Comparison of ENCODE assay signal across 9 mouse cellular contexts in genomic region chr10:80331636-80332524, GRCm38 (mm10). TPM values are rescaled to one million over a fixed set of nuclear protein-coding genes. Genes with fewer than 3 reads are reported as not detected.
A peak's percentile ranks its signal among the peaks of the same experiment; 100 is the strongest.
DNase-seq lines count a peak whose midpoint lies in the region; ATAC-seq and TF ChIP-seq lines count a peak whose summit lies in the region.
"Had no signal": no experiment of that assay in that cellular context is flagged by ENCODE, and none has a peak within 500 bp of the region (broad histone marks: within the 10 kb centered on the region; RNA-seq: fewer than 3 reads in every experiment).

No protein-coding gene starts in this region.

- no peak overlapping the region for H3K9ac ChIP-seq in hindbrain, embryonic 13.5 days
- peak overlapping the region; percentile 81 for H3K9ac ChIP-seq in liver, embryonic 11.5 days (ENCODE audit: low read depth, low read length)

- peaks cover 77% of the 10 kb centered on the region for H3K27me3 ChIP-seq in hindbrain, embryonic 10.5 days (ENCODE audit: insufficient read depth, poor library complexity, severe bottlenecking)
- H3K27me3 ChIP-seq in hindbrain, embryonic 13.5 days, result peaks cover 50% of the 10 kb centered on the region
- no peaks in the 10 kb centered on the region for H3K27me3 ChIP-seq in testis, adult 2 months (ENCODE audit: control insufficient read depth, insufficient read depth, low read length)
- peaks cover 4% of the 10 kb centered on the region for H3K27me3 ChIP-seq in liver, embryonic 11.5 days (replicated peaks; ENCODE audit: control insufficient read depth, insufficient read depth, low read length)

- ATAC-seq in hindbrain, embryonic 13.5 days (ENCODE audit: low FRiP score), result no peak
- ATAC-seq in liver, embryonic 11.5 days (replicated peaks; ENCODE audit: low FRiP score), result peak; percentile 70

- no peaks in the 10 kb centered on the region for H3K9me3 ChIP-seq in hindbrain, embryonic 10.5 days
- no peaks in the 10 kb centered on the region for H3K9me3 ChIP-seq in hindbrain, embryonic 13.5 days
- H3K9me3 ChIP-seq in liver, embryonic 11.5 days (ENCODE audit: control insufficient read depth, low read length), result no peaks in the 10 kb centered on the region

- H3K4me3 ChIP-seq in hindbrain, embryonic 10.5 days, result 0 out of 2 replicates have a peak overlapping the region, but pooled peaks have one; percentile 58
- no peak overlapping the region for H3K4me3 ChIP-seq in hindbrain, embryonic 13.5 days
- peak overlapping the region; percentile 97 for H3K4me3 ChIP-seq in testis, adult 2 months (ENCODE audit: control insufficient read depth, low read depth, low read length)
- H3K4me3 ChIP-seq in liver, embryonic 11.5 days (ENCODE audit: low read depth, low read length), result peak overlapping the region; percentile 72

- 64% methylated on average over 10 of the region's 10 CpGs for WGBS in hindbrain, embryonic 10.5 days
- WGBS in hindbrain, embryonic 13.5 days, result 73% methylated on average over 10 of the region's 10 CpGs
- 27% methylated on average over 10 of the region's 10 CpGs for WGBS in liver, embryonic 11.5 days

- H3K4me2 ChIP-seq in hindbrain, embryonic 13.5 days, result no peak overlapping the region
- peak overlapping the region; percentile 99 for H3K4me2 ChIP-seq in liver, embryonic 11.5 days

- H3K36me3 ChIP-seq in hindbrain, embryonic 10.5 days, result peaks cover 16% of the 10 kb centered on the region; the same call in 1 of the 2 replicates
- 0 out of 2 replicates have a peak, but pooled peaks cover 3% of the 10 kb centered on the region for H3K36me3 ChIP-seq in hindbrain, embryonic 13.5 days
- no peaks in the 10 kb centered on the region for H3K36me3 ChIP-seq in testis, adult 2 months (ENCODE audit: control insufficient read depth, insufficient read depth, low read length)
- H3K36me3 ChIP-seq in liver, embryonic 11.5 days (ENCODE audit: control insufficient read depth, insufficient read depth, low read length), result peaks cover 15% of the 10 kb centered on the region; the same call in 1 of the 2 replicates

- no peak for TF ChIP-seq CTCF in testis, adult 2 months (IDR thresholded peaks at IDR 0.05; ENCODE audit: control insufficient read depth, insufficient read depth, insufficient replicate concordance, low read depth, low read length)

- peak overlapping the region; percentile 77 for H3K27ac ChIP-seq in hindbrain, embryonic 10.5 days
- no peak overlapping the region for H3K27ac ChIP-seq in hindbrain, embryonic 13.5 days
- H3K27ac ChIP-seq in testis, adult 2 months (ENCODE audit: control insufficient read depth, insufficient read depth, low read depth, low read length), result peak overlapping the region; percentile 77
- peak overlapping the region; percentile 95 for H3K27ac ChIP-seq in liver, embryonic 11.5 days (ENCODE audit: low read depth, low read length)

- DNase-seq in hindbrain, embryonic 10.5 days (ENCODE audit: low spot score), result no peak
- DNase-seq in testis, postnatal 10 days (ENCODE audit: low spot score), result no peak
- no peak for DNase-seq in liver, embryonic 11.5 days (ENCODE audit: low spot score)
- no peak for DNase-seq in adrenal gland, postnatal 36 days
- DNase-seq in urinary bladder, postnatal 10 days (ENCODE audit: low spot score), result no peak
- no peak for DNase-seq in thymus, adult 18-20 months
- DNase-seq: thymus, adult 2 months had no signal

- no peak; the same call in 1 of the 2 replicates for TF ChIP-seq POLR2A in testis, adult 2 months (IDR thresholded peaks at IDR 0.05; ENCODE audit: control insufficient read depth, low read depth, low read length)

- peaks cover 52% of the 10 kb centered on the region for H3K4me1 ChIP-seq in hindbrain, embryonic 10.5 days (replicated peaks)
- H3K4me1 ChIP-seq in hindbrain, embryonic 13.5 days (replicated peaks), result peaks cover 17% of the 10 kb centered on the region
- peaks cover 19% of the 10 kb centered on the region for H3K4me1 ChIP-seq in testis, adult 2 months (ENCODE audit: control insufficient read depth, insufficient read depth, low read length)
- peaks cover 43% of the 10 kb centered on the region for H3K4me1 ChIP-seq in liver, embryonic 11.5 days (replicated peaks; ENCODE audit: control insufficient read depth, insufficient read depth, low read length)

RNA-seq across cellular contexts. Expression of gene Reep6, which starts 2.1 kb away (rescaled TPM):
- polyA plus RNA-seq in hindbrain, embryonic 10.5 days (2016; fragmentation: Nextera tagmentation; extraction: Ambion mirVana), result 7.2 and 11.2 TPM in 2 replicates
- 3.1 and 3.5 TPM in 2 replicates for polyA plus RNA-seq in hindbrain, embryonic 13.5 days (2015; fragmentation: Nextera tagmentation; extraction: Ambion mirVana)
- 698 and 732 TPM in 2 replicates for polyA plus RNA-seq in testis, adult 2 months (2012; rRNA removed)
- polyA plus RNA-seq in liver, embryonic 11.5 days (2014; fragmentation: Nextera tagmentation; extraction: Ambion mirVana), result 74.3 and 76.1 TPM in 2 replicates
- 10 to 100 TPM; 11.0 to 13.7 TPM for total RNA-seq in adrenal gland, postnatal 36 days (2021)

RNA-seq across cellular contexts. Expression of gene Pcsk4, which starts 2.6 kb away (rescaled TPM):
- polyA plus RNA-seq in hindbrain, embryonic 10.5 days (2016; fragmentation: Nextera tagmentation; extraction: Ambion mirVana), result 3.3 and 3.9 TPM in 2 replicates
- polyA plus RNA-seq in hindbrain, embryonic 13.5 days (2015; fragmentation: Nextera tagmentation; extraction: Ambion mirVana), result 1.9 and 2.5 TPM in 2 replicates
- 324 and 326 TPM in 2 replicates for polyA plus RNA-seq in testis, adult 2 months (2012; rRNA removed)
- polyA plus RNA-seq in liver, embryonic 11.5 days (2014; fragmentation: Nextera tagmentation; extraction: Ambion mirVana), result 12.6 and 12.8 TPM in 2 replicates
- 1 to 10 TPM; 2.2 to 3.3 TPM for total RNA-seq in adrenal gland, postnatal 36 days (2021)

RNA-seq across cellular contexts. Expression of gene 2310011J03Rik, which starts 11.5 kb away (rescaled TPM):
- polyA plus RNA-seq in hindbrain, embryonic 10.5 days (2016; fragmentation: Nextera tagmentation; extraction: Ambion mirVana), result 55.6 and 60.9 TPM in 2 replicates
- polyA plus RNA-seq in hindbrain, embryonic 13.5 days (2015; fragmentation: Nextera tagmentation; extraction: Ambion mirVana), result 28.5 and 29.1 TPM in 2 replicates
- 11.3 and 13.1 TPM in 2 replicates for polyA plus RNA-seq in testis, adult 2 months (2012; rRNA removed)
- polyA plus RNA-seq in liver, embryonic 11.5 days (2014; fragmentation: Nextera tagmentation; extraction: Ambion mirVana), result 46.2 and 47.8 TPM in 2 replicates
- total RNA-seq in adrenal gland, postnatal 36 days (2021), result 10 to 100 TPM; 24.6 to 32.0 TPM

RNA-seq across cellular contexts. Expression of gene Adamtsl5, which starts 16.3 kb away (rescaled TPM):
- polyA plus RNA-seq in hindbrain, embryonic 10.5 days (2016; fragmentation: Nextera tagmentation; extraction: Ambion mirVana), result 0.45 and 1.3 TPM in 2 replicates
- polyA plus RNA-seq in hindbrain, embryonic 13.5 days (2015; fragmentation: Nextera tagmentation; extraction: Ambion mirVana), result 0.42 and 0.66 TPM in 2 replicates
- polyA plus RNA-seq in testis, adult 2 months (2012; rRNA removed), result 3.3 and 4.1 TPM in 2 replicates
- 1.6 and 2.6 TPM in 2 replicates for polyA plus RNA-seq in liver, embryonic 11.5 days (2014; fragmentation: Nextera tagmentation; extraction: Ambion mirVana)
- total RNA-seq in adrenal gland, postnatal 36 days (2021), result 1 to 10 TPM; 7.3 to 7.7 TPM

RNA-seq across cellular contexts. Expression of gene Plk5, which starts 24.4 kb away (rescaled TPM):
- polyA plus RNA-seq in hindbrain, embryonic 10.5 days (2016; fragmentation: Nextera tagmentation; extraction: Ambion mirVana), result 0.22 and 0.44 TPM in 2 replicates
- 1.2 and 1.7 TPM in 2 replicates for polyA plus RNA-seq in hindbrain, embryonic 13.5 days (2015; fragmentation: Nextera tagmentation; extraction: Ambion mirVana)
- 1.3 and 1.7 TPM in 2 replicates for polyA plus RNA-seq in testis, adult 2 months (2012; rRNA removed)
- polyA plus RNA-seq in liver, embryonic 11.5 days (2014; fragmentation: Nextera tagmentation; extraction: Ambion mirVana), result 0.25 TPM in 2 replicates
- under 1 TPM in 1 of 2 experiments, not detected in 1; 0.26 TPM for total RNA-seq in adrenal gland, postnatal 36 days (2021)

Comparison
In these comparisons a context has a peak if more than half of its experiments do, and no peak if none do; other contexts are left out.
1. RNA of gene Pcsk4, which starts 2.6 kb away (polyA plus RNA-seq): 324 to 326 TPM in testis, adult 2 months; 12.6 to 12.8 TPM in liver, embryonic 11.5 days, 3.3 to 3.9 TPM in hindbrain, embryonic 10.5 days and 1.9 to 2.5 TPM in hindbrain, embryonic 13.5 days; every median in the first group is over 10 times any median in the second.